Mouse (Mus musculus) liver, embryonic 14.5 days (tissue): ENCODE measurements around the gene Zfp763. TPM values are rescaled to one million over a fixed set of nuclear protein-coding genes. Genes with fewer than 3 reads are reported as not detected.

Source experiments
- ATAC-seq: fragments of 200-750 bp; cut with Nextera tagmentation; 2 replicates; pipeline ENCODE4 v1.8.0; 2017; ENCODE audit warnings: moderate number of reproducible peaks, mild to moderate bottlenecking, moderate library complexity; ENCODE audit not compliant: insufficient read depth
- DNase-seq, 3 experiments: peaks; one replicate each; pipeline ENCODE4 v3.0.0-alpha.2; 2012 to 2013; ENCODE audit warnings: low read depth in 3 of 3, low spot score in 3 of 3
- H3K27ac ChIP-seq: fragments of 300-500 bp; sonication (generic); 2 replicates; pipeline ENCODE4 v1.5.1; 2014; ENCODE audit warnings: moderate library complexity, mild to moderate bottlenecking, control low read depth, inconsistent platforms
- H3K27me3 ChIP-seq: fragments of 300-500 bp; sonication (generic); 2 replicates; pipeline ENCODE4 v1.6.1; 2014; ENCODE audit warnings: mild to moderate bottlenecking, low read length, moderate library complexity; ENCODE audit not compliant: control insufficient read depth, insufficient read depth
- H3K36me3 ChIP-seq: fragments of 300-500 bp; sonication (generic); replicated peaks from 2 replicates; pipeline ENCODE4 v1.6.1; 2014; ENCODE audit warnings: low read depth; ENCODE audit not compliant: control insufficient read depth, insufficient read depth
- H3K4me1 ChIP-seq, 2 experiments: fragments of 200-500 bp in 1 of 2; fragments of 300-500 bp in 1 of 2; sonication (generic) in 1 of 2; replicated peaks; 2 replicates each; pipeline ENCODE4 v1.6.1; 2012 to 2014; ENCODE audit warnings: antibody characterized with exemption in 1 of 2, inconsistent platforms in 1 of 2, low read length in 1 of 2; ENCODE audit not compliant: control insufficient read depth in 2 of 2, insufficient read depth in 2 of 2
- H3K4me2 ChIP-seq: fragments of 300-500 bp; sonication (generic); 2 replicates; pipeline ENCODE4 v1.6.1; 2014; ENCODE audit warnings: low read depth, mild to moderate bottlenecking, control low read depth, moderate library complexity
- H3K4me3 ChIP-seq, 2 experiments: fragments of 200-500 bp in 1 of 2; fragments of 300-500 bp in 1 of 2; sonication (generic) in 1 of 2; 2 replicates each; pipeline ENCODE4 v1.5.1; 2012 to 2014; ENCODE audit warnings: low read depth in 2 of 2, low read length in 2 of 2, mild to moderate bottlenecking in 2 of 2, control low read depth in 1 of 2, inconsistent platforms in 1 of 2, moderate library complexity in 1 of 2; ENCODE audit not compliant: insufficient read depth in 1 of 2
- H3K9ac ChIP-seq: fragments of 300-500 bp; sonication (generic); replicated peaks from 2 replicates; pipeline ENCODE4 v1.6.1; 2014; ENCODE audit warnings: mild to moderate bottlenecking, control low read depth, moderate library complexity
- H3K9me3 ChIP-seq: fragments of 300-500 bp; sonication (generic); 2 replicates; pipeline ENCODE4 v1.6.1; 2016; ENCODE audit warnings: low read length, mixed read lengths; ENCODE audit not compliant: control insufficient read depth
- CTCF ChIP-seq: IDR thresholded peaks from 2 replicates; pipeline ENCODE4 v1.5.1; 2016; ENCODE audit warnings: antibody characterized with exemption, low read depth, control low read depth
- EP300 ChIP-seq: IDR thresholded peaks from 2 replicates; pipeline ENCODE4 v1.6.1; 2016; ENCODE audit warnings: antibody characterized with exemption, low read depth
- WGBS: fragments of 180-500 bp; shearing (Covaris S2); extraction: QIAGEN DNeasy Blood & Tissue Kit; methylation state at CpG from one replicate; pipeline ENCODE4 v1.1.7; 2014; ENCODE audit not compliant: insufficient replicate concordance; 5-methylcytosine and 5-hydroxymethylcytosine counted together
- polyA plus RNA-seq, 2 experiments: library from polyadenylated mRNA; depleted of rRNA in 1 of 2; stranded (reverse) in 1 of 2; unstranded in 1 of 2; fragments of >200 nt; fragmentation: Nextera tagmentation in 1 of 2; extraction: Ambion mirVana in 1 of 2; gene quantifications; 2 replicates each; pipeline versions ENCODE4 v1.2.1 to v1.2.3; 2012 to 2014

Zfp763 gene
- polyA plus RNA-seq, 2 experiments: 1.1 to 2.0 TPM

DNA sequence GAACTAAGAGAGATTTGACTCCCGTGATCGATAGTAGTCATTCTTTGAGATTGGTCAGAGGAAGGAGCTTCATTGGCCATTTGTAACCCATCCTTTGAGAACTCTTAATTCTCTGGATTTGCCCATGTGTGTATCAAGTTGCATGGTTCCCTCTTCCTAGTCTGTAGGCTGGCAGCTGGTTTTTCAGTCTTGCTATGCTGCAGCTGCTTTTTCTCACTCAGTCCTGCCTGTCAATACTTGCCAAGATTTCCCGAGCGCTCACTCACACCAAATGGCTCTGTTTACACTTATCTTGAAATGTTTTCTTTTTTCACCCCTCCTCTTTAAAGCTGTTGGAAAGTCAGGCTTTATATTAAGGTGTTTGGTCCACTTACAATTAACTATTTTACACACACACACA, 51.8 kb downstream of the Zfp763 start:
- H3K27ac ChIP-seq: no peak overlapping the region
- no peak overlapping the region for H3K4me3 ChIP-seq
- DNase-seq (no peak), ATAC-seq (no peak)
- H3K9me3 ChIP-seq: no peaks in the 10 kb centered on the region
- peaks cover 26% of the 10 kb centered on the region for H3K36me3 ChIP-seq
- TF ChIP-seq CTCF: no peak
- TF ChIP-seq EP300: no peak
- H3K4me2 ChIP-seq: no peak overlapping the region
- WGBS: 79% methylated on average over 4 of the region's 4 CpGs
- no peaks in the 10 kb centered on the region for H3K4me1 ChIP-seq
- no peak overlapping the region for H3K9ac ChIP-seq
- no peaks in the 10 kb centered on the region for H3K27me3 ChIP-seq

Other genes starting within 250 kb of the Zfp763 start
- 7.4 and 8.0 TPM in 2 replicates for gene Zfp871, start 245.1 kb downstream of the Zfp763 start, polyA plus RNA-seq (2012; rRNA removed)
- gene Zfp871, start 245.1 kb downstream of the Zfp763 start, polyA plus RNA-seq (2014; fragmentation: Nextera tagmentation; extraction: Ambion mirVana): 9.4 and 10.6 TPM in 2 replicates
- gene Zfp811, start 223.5 kb downstream of the Zfp763 start, polyA plus RNA-seq (2012; rRNA removed): 0.06 and 0.10 TPM in 2 replicates
- gene Zfp811, start 223.5 kb downstream of the Zfp763 start, polyA plus RNA-seq (2014; fragmentation: Nextera tagmentation; extraction: Ambion mirVana): 0.04 and 0.11 TPM in 2 replicates
- 0.60 and 0.71 TPM in 2 replicates for gene Zfp799, start 203.1 kb downstream of the Zfp763 start, polyA plus RNA-seq (2012; rRNA removed)
- gene Zfp799, start 203.1 kb downstream of the Zfp763 start, polyA plus RNA-seq (2014; fragmentation: Nextera tagmentation; extraction: Ambion mirVana): 1.0 and 1.5 TPM in 2 replicates
- gene Zfp870, start 141.8 kb downstream of the Zfp763 start, polyA plus RNA-seq (2012; rRNA removed): 0.55 and 0.79 TPM in 2 replicates
- 1.5 and 2.8 TPM in 2 replicates for gene Zfp870, start 141.8 kb downstream of the Zfp763 start, polyA plus RNA-seq (2014; fragmentation: Nextera tagmentation; extraction: Ambion mirVana)
- 0.02 TPM in 1 of 2 replicates, not detected in the other for gene Cyp4f14, start 116.1 kb downstream of the Zfp763 start, polyA plus RNA-seq (2012; rRNA removed)
- gene Cyp4f14, start 116.1 kb downstream of the Zfp763 start, polyA plus RNA-seq (2014; fragmentation: Nextera tagmentation; extraction: Ambion mirVana): not detected in 2 replicates
- gene Cyp4f13, start 86.0 kb downstream of the Zfp763 start, polyA plus RNA-seq (2012; rRNA removed): 3.3 and 3.6 TPM in 2 replicates
- gene Cyp4f13, start 86.0 kb downstream of the Zfp763 start, polyA plus RNA-seq (2014; fragmentation: Nextera tagmentation; extraction: Ambion mirVana): 4.1 and 6.0 TPM in 2 replicates
- gene Zfp472, start 67.6 kb downstream of the Zfp763 start, polyA plus RNA-seq (2012; rRNA removed): 1.3 and 2.3 TPM in 2 replicates
- gene Zfp472, start 67.6 kb downstream of the Zfp763 start, polyA plus RNA-seq (2014; fragmentation: Nextera tagmentation; extraction: Ambion mirVana): 6.1 and 6.8 TPM in 2 replicates
- gene Zfp952, start 40.3 kb downstream of the Zfp763 start, polyA plus RNA-seq (2012; rRNA removed): 1.1 and 1.8 TPM in 2 replicates
- 2.2 and 2.3 TPM in 2 replicates for gene Zfp952, start 40.3 kb downstream of the Zfp763 start, polyA plus RNA-seq (2014; fragmentation: Nextera tagmentation; extraction: Ambion mirVana)
- gene 4921501E09Rik, start 34.7 kb upstream of the Zfp763 start, polyA plus RNA-seq (2012; rRNA removed): not detected in 2 replicates
- gene 4921501E09Rik, start 34.7 kb upstream of the Zfp763 start, polyA plus RNA-seq (2014; fragmentation: Nextera tagmentation; extraction: Ambion mirVana): not detected in 2 replicates
- 0.56 and 0.61 TPM in 2 replicates for gene Zfp563, start 55.9 kb upstream of the Zfp763 start, polyA plus RNA-seq (2012; rRNA removed)
- 1.1 and 1.2 TPM in 2 replicates for gene Zfp563, start 55.9 kb upstream of the Zfp763 start, polyA plus RNA-seq (2014; fragmentation: Nextera tagmentation; extraction: Ambion mirVana)
- gene Morc2b, start 106.3 kb upstream of the Zfp763 start, polyA plus RNA-seq (2012; rRNA removed): not detected in 2 replicates
- not detected in 2 replicates for gene Morc2b, start 106.3 kb upstream of the Zfp763 start, polyA plus RNA-seq (2014; fragmentation: Nextera tagmentation; extraction: Ambion mirVana)
- not detected in 2 replicates for gene Olfr55, start 135.0 kb upstream of the Zfp763 start, polyA plus RNA-seq (2012; rRNA removed)
- not detected in 2 replicates for gene Olfr55, start 135.0 kb upstream of the Zfp763 start, polyA plus RNA-seq (2014; fragmentation: Nextera tagmentation; extraction: Ambion mirVana)
- not detected in 2 replicates for gene Olfr239, start 157.9 kb upstream of the Zfp763 start, polyA plus RNA-seq (2012; rRNA removed)
- not detected in 2 replicates for gene Olfr239, start 157.9 kb upstream of the Zfp763 start, polyA plus RNA-seq (2014; fragmentation: Nextera tagmentation; extraction: Ambion mirVana)
- gene Olfr1564, start 188.3 kb upstream of the Zfp763 start, polyA plus RNA-seq (2012; rRNA removed): 0.01 and 0.03 TPM in 2 replicates
- gene Olfr1564, start 188.3 kb upstream of the Zfp763 start, polyA plus RNA-seq (2014; fragmentation: Nextera tagmentation; extraction: Ambion mirVana): not detected in 2 replicates
- 0.97 and 1.8 TPM in 2 replicates for gene Zfp955a, start 221.7 kb upstream of the Zfp763 start, polyA plus RNA-seq (2012; rRNA removed)
- 4.4 TPM in 2 replicates for gene Zfp955a, start 221.7 kb upstream of the Zfp763 start, polyA plus RNA-seq (2014; fragmentation: Nextera tagmentation; extraction: Ambion mirVana)
- gene Olfr63, start 231.3 kb upstream of the Zfp763 start, polyA plus RNA-seq (2012; rRNA removed): not detected in 2 replicates
- not detected in 2 replicates for gene Olfr63, start 231.3 kb upstream of the Zfp763 start, polyA plus RNA-seq (2014; fragmentation: Nextera tagmentation; extraction: Ambion mirVana)